Comparison of ENCODE assay signal across 27 mouse cellular contexts in the genomic region with DNA sequence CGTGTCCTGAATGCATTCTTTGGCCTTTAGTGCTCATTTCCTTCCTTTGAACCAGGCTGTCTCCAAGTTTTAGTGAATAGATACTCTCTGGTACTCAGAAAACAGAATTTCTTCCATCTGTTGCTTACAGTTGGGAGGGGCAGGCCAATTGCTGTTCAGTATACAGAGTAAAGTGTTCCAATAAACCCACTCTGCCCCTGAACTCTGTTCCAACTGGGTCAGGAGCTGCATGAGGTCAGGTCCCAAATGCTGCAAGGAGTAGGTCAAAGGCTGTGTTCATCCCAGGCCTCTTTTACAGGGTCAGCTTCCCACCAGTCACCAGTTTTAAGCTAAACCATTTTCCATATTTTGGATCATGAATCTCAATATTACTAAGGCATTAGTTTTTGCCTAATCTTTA.
DNase-seq lines count a peak whose midpoint lies in the region; ATAC-seq and TF ChIP-seq lines count a peak whose summit lies in the region.
"Had no signal": no experiment of that assay in that cellular context is flagged by ENCODE, and none has a peak within 500 bp of the region (broad histone marks: within the 10 kb centered on the region; RNA-seq: fewer than 3 reads in every experiment).

No protein-coding gene starts in this region.

- 42% methylated on average over 1 of the region's 1 CpGs for WGBS in liver, postnatal 0 days (ENCODE audit: insufficient replicate concordance)
- 60% methylated on average over 1 of the region's 1 CpGs for WGBS in liver, embryonic 11.5 days

- no peak overlapping the region for H3K4me2 ChIP-seq in liver, postnatal 0 days (ENCODE audit: low read depth, low read length)
- H3K4me2 ChIP-seq in liver, embryonic 11.5 days: no peak overlapping the region
- H3K4me2 ChIP-seq: forebrain, embryonic 12.5 days; heart, embryonic 13.5 days; hindbrain, embryonic 14.5 days had no signal

- peaks cover 6% of the 10 kb centered on the region for H3K4me1 ChIP-seq in liver, postnatal 0 days (ENCODE audit: insufficient read depth)
- H3K4me1 ChIP-seq in liver, embryonic 11.5 days (replicated peaks; ENCODE audit: control insufficient read depth, insufficient read depth, low read length): no peaks in the 10 kb centered on the region
- H3K4me1 ChIP-seq: forebrain, embryonic 12.5 days; heart, embryonic 10.5 days had no signal

- H3K4me3 ChIP-seq in liver, postnatal 0 days (ENCODE audit: low read depth, low read length): no peak overlapping the region
- no peak overlapping the region for H3K4me3 ChIP-seq in liver, embryonic 11.5 days (ENCODE audit: low read depth, low read length)
- H3K4me3 ChIP-seq: forebrain, embryonic 12.5 days; heart, adult 2 months; heart, embryonic 10.5 days; heart, embryonic 13.5 days had no signal

- TF ChIP-seq CTCF in liver, postnatal 0 days (IDR thresholded peaks at IDR 0.05; ENCODE audit: low read depth): no peak

- H3K36me3 ChIP-seq in liver, postnatal 0 days (replicated peaks; ENCODE audit: insufficient read depth, low read length): no peaks in the 10 kb centered on the region
- H3K36me3 ChIP-seq in liver, embryonic 11.5 days (ENCODE audit: control insufficient read depth, insufficient read depth, low read length): no peaks in the 10 kb centered on the region
- H3K36me3 ChIP-seq: forebrain, embryonic 12.5 days; G1E; heart, embryonic 10.5 days; heart, embryonic 13.5 days had no signal

- no peaks in the 10 kb centered on the region for H3K27me3 ChIP-seq in liver, postnatal 0 days (ENCODE audit: insufficient read depth, low read length)
- H3K27me3 ChIP-seq in liver, embryonic 11.5 days (replicated peaks; ENCODE audit: control insufficient read depth, insufficient read depth, low read length): no peaks in the 10 kb centered on the region
- H3K27me3 ChIP-seq: CH12.LX; forebrain, embryonic 12.5 days; heart, embryonic 13.5 days; Patski had no signal

- no peaks in the 10 kb centered on the region for H3K9me3 ChIP-seq in liver, postnatal 0 days (ENCODE audit: low read length)
- no peaks in the 10 kb centered on the region for H3K9me3 ChIP-seq in liver, embryonic 11.5 days (ENCODE audit: control insufficient read depth, low read length)
- H3K9me3 ChIP-seq: forebrain, embryonic 12.5 days; G1E; heart, embryonic 10.5 days; heart, embryonic 13.5 days had no signal

- peak; percentile 22 for DNase-seq in adrenal gland, postnatal 14 days
- DNase-seq in adrenal gland, postnatal 25 days: no peak
- DNase-seq in gastrocnemius, adult 18-20 months (ENCODE audit: low spot score): peak; percentile 21
- DNase-seq in gastrocnemius, postnatal 10 days: no peak
- DNase-seq in liver, postnatal 0 days: no peak
- DNase-seq in liver, embryonic 11.5 days (ENCODE audit: low spot score): no peak
- DNase-seq: adrenal gland, adult 2 months; B cell, adult 2 months; cerebellum, adult 18-20 months; cerebellum, adult 9-10 months; cerebellum, postnatal 14 days; gastrocnemius, postnatal 36 days; heart, adult 2 months; heart, postnatal 14 days; heart, postnatal 4 days; kidney, adult 18-20 months had no signal

- no peak for TF ChIP-seq EP300 in liver, postnatal 0 days (IDR thresholded peaks at IDR 0.05; ENCODE audit: low read depth)

- ATAC-seq in liver, postnatal 0 days: peak; percentile 74
- no peak for ATAC-seq in liver, embryonic 11.5 days (replicated peaks; ENCODE audit: low FRiP score)
- ATAC-seq: forebrain, embryonic 16.5 days; hindbrain, postnatal 0 days; inflammation-experienced regulatory T-cells, adult 6 months; intestine, embryonic 16.5 days; Patski had no signal

- H3K9ac ChIP-seq in liver, postnatal 0 days (replicated peaks): no peak overlapping the region
- H3K9ac ChIP-seq in liver, embryonic 11.5 days (ENCODE audit: low read depth, low read length): no peak overlapping the region
- H3K9ac ChIP-seq: forebrain, embryonic 12.5 days; heart, embryonic 13.5 days; hindbrain, embryonic 14.5 days had no signal

- 0 out of 2 replicates have a peak overlapping the region, but pooled peaks have one; percentile 35 for H3K27ac ChIP-seq in liver, postnatal 0 days (ENCODE audit: low read depth)
- H3K27ac ChIP-seq in liver, embryonic 11.5 days (ENCODE audit: low read depth, low read length): no peak overlapping the region
- H3K27ac ChIP-seq: forebrain, embryonic 12.5 days; heart, adult 2 months; heart, embryonic 10.5 days; heart, embryonic 13.5 days; hindbrain, embryonic 14.5 days; hindbrain, postnatal 0 days had no signal

Comparison
In these comparisons a context has a peak if more than half of its experiments do, and no peak if none do; other contexts are left out.
1. DNase-seq: peak in adrenal gland, postnatal 14 days (single experiment) and gastrocnemius, adult 18-20 months (single experiment); none in adrenal gland, postnatal 25 days (single experiment), gastrocnemius, postnatal 10 days (single experiment), liver, postnatal 0 days (single experiment) and liver, embryonic 11.5 days (single experiment).